Mouse (Mus musculus): ENCODE measurements around the gene Acpp.

GRCm38 (mm10) chr9:104339483-104339882 lies 1.9 kb upstream of the Acpp start:
- TF ChIP-seq EP300 (IDR thresholded peaks at IDR 0.05; ENCODE audit: low read length) (no peak), POLR2A (IDR thresholded peaks at IDR 0.05; ENCODE audit: low read depth, low read length) (no peak)

Measured in CH12.LX (cell line).